10 mouse cellular contexts compared by ENCODE assay signal in genomic region chr11:96240211-96240610, GRCm38 (mm10). TPM values are rescaled to one million over a fixed set of nuclear protein-coding genes. Genes with fewer than 3 reads are reported as not detected.
DNase-seq lines count a peak whose midpoint lies in the region; ATAC-seq lines count a peak whose summit lies in the region.
"Had no signal": no experiment of that assay in that cellular context is flagged by ENCODE, and none has a peak within 500 bp of the region (broad histone marks: within the 10 kb centered on the region; RNA-seq: fewer than 3 reads in every experiment).

No protein-coding gene starts in this region.

- ATAC-seq in heart, embryonic 11.5 days (replicated peaks; ENCODE audit: insufficient number of reproducible peaks, low FRiP score, low TSS enrichment) = no peak

- peak; percentile 13 to 69 for DNase-seq in heart, adult 18-20 months
- peak; percentile 46 for DNase-seq in ovary, postnatal 36 days (ENCODE audit: low spot score)
- no peak for DNase-seq in ovary, adult 18-20 months (ENCODE audit: low spot score)
- DNase-seq in adrenal gland, postnatal 14 days = peak; percentile 73
- DNase-seq in gastrocnemius, postnatal 10 days = peak; percentile 47
- DNase-seq in lung, adult 18-20 months = peak; percentile 12 to 20
- peak; percentile 39 for DNase-seq in thymus, postnatal 0 days (ENCODE audit: low spot score)
- DNase-seq: liver, embryonic 13.5 days had no signal

- H3K9ac ChIP-seq in heart, embryonic 11.5 days (ENCODE audit: low read depth, low read length) = no peak overlapping the region
- H3K9ac ChIP-seq: liver, embryonic 13.5 days; stomach, embryonic 15.5 days had no signal

- H3K27ac ChIP-seq in heart, embryonic 11.5 days (ENCODE audit: low read depth, low read length) = no peak overlapping the region
- H3K27ac ChIP-seq: liver, embryonic 13.5 days; stomach, embryonic 15.5 days had no signal

- no peaks in the 10 kb centered on the region for H3K9me3 ChIP-seq in heart, embryonic 11.5 days (replicated peaks; ENCODE audit: control insufficient read depth, low read length)
- H3K9me3 ChIP-seq: liver, embryonic 13.5 days; stomach, embryonic 15.5 days had no signal

- H3K36me3 ChIP-seq in heart, embryonic 11.5 days (ENCODE audit: control insufficient read depth, insufficient read depth, low read length) = no peaks in the 10 kb centered on the region
- H3K36me3 ChIP-seq: liver, embryonic 13.5 days; stomach, embryonic 15.5 days had no signal

- peaks cover 33% of the 10 kb centered on the region for H3K27me3 ChIP-seq in heart, embryonic 11.5 days (ENCODE audit: control insufficient read depth, insufficient read depth, low read length)

- 1% methylated on average over 7 of the region's 7 CpGs for WGBS in heart, embryonic 11.5 days (ENCODE audit: insufficient replicate concordance)

- no peaks in the 10 kb centered on the region for H3K4me1 ChIP-seq in heart, embryonic 11.5 days (ENCODE audit: control insufficient read depth, insufficient read depth, low read length)
- H3K4me1 ChIP-seq: liver, embryonic 13.5 days; stomach, embryonic 15.5 days had no signal

- H3K4me3 ChIP-seq in heart, embryonic 11.5 days (ENCODE audit: low read depth, low read length) = no peak overlapping the region
- H3K4me3 ChIP-seq: liver, embryonic 13.5 days; stomach, embryonic 15.5 days had no signal

- H3K4me2 ChIP-seq in heart, embryonic 11.5 days = no peak overlapping the region
- H3K4me2 ChIP-seq: liver, embryonic 13.5 days; stomach, embryonic 15.5 days had no signal

RNA-seq across cellular contexts. Expression of gene Hoxb9, which starts 31.0 kb away (rescaled TPM):
- not detected for total RNA-seq in heart, adult 18-20 months (2021)
- 0.09 TPM in 1 of 2 replicates, not detected in the other for polyA plus RNA-seq in heart, embryonic 11.5 days (2014; fragmentation: Nextera tagmentation; extraction: Ambion mirVana)
- total RNA-seq in adrenal gland, postnatal 14 days (2021) = 99.3 and 156 TPM in 2 replicates
- under 1 TPM; 0.63 to 0.79 TPM for total RNA-seq in gastrocnemius, postnatal 10 days (2021)
- 0.09 TPM in 1 of 2 replicates, not detected in the other for polyA plus RNA-seq in thymus, postnatal 0 days (2015; fragmentation: Nextera tagmentation; extraction: Ambion mirVana)

RNA-seq across cellular contexts. Expression of gene Hoxb8, which starts 41.5 kb away (rescaled TPM):
- total RNA-seq in heart, adult 18-20 months (2021) = not detected
- 0.06 TPM in 1 of 2 replicates, not detected in the other for polyA plus RNA-seq in heart, embryonic 11.5 days (2014; fragmentation: Nextera tagmentation; extraction: Ambion mirVana)
- 56.7 and 59.4 TPM in 2 replicates for total RNA-seq in adrenal gland, postnatal 14 days (2021)
- 1 to 10 TPM in 1 of 2 experiments, under 1 TPM in 1; 0.92 to 1.9 TPM for total RNA-seq in gastrocnemius, postnatal 10 days (2021)
- not detected in 2 replicates for polyA plus RNA-seq in thymus, postnatal 0 days (2015; fragmentation: Nextera tagmentation; extraction: Ambion mirVana)
- polyA plus RNA-seq: liver, embryonic 13.5 days had no signal

RNA-seq across cellular contexts. Expression of gene Hoxb13, which starts 46.1 kb away (rescaled TPM):
- total RNA-seq in heart, adult 18-20 months (2021) = not detected
- not detected in 2 replicates for polyA plus RNA-seq in heart, embryonic 11.5 days (2014; fragmentation: Nextera tagmentation; extraction: Ambion mirVana)
- total RNA-seq in adrenal gland, postnatal 14 days (2021) = not detected in 2 replicates
- not detected for total RNA-seq in gastrocnemius, postnatal 10 days (2021)
- 0.43 and 0.54 TPM in 2 replicates for polyA plus RNA-seq in thymus, postnatal 0 days (2015; fragmentation: Nextera tagmentation; extraction: Ambion mirVana)
- polyA plus RNA-seq: liver, embryonic 13.5 days; stomach, embryonic 15.5 days had no signal

RNA-seq across cellular contexts. Expression of gene Hoxb7, which starts 46.2 kb away (rescaled TPM):
- total RNA-seq in heart, adult 18-20 months (2021) = not detected
- polyA plus RNA-seq in heart, embryonic 11.5 days (2014; fragmentation: Nextera tagmentation; extraction: Ambion mirVana) = 0.28 and 0.31 TPM in 2 replicates
- 34.3 and 37.8 TPM in 2 replicates for total RNA-seq in adrenal gland, postnatal 14 days (2021)
- 1 to 10 TPM; 1.6 to 1.9 TPM for total RNA-seq in gastrocnemius, postnatal 10 days (2021)
- polyA plus RNA-seq in thymus, postnatal 0 days (2015; fragmentation: Nextera tagmentation; extraction: Ambion mirVana) = 0.19 TPM in 1 of 2 replicates, not detected in the other

RNA-seq across cellular contexts. Expression of gene Hoxb6, which starts 52.1 kb away (rescaled TPM):
- not detected for total RNA-seq in heart, adult 18-20 months (2021)
- polyA plus RNA-seq in heart, embryonic 11.5 days (2014; fragmentation: Nextera tagmentation; extraction: Ambion mirVana) = 0.32 and 0.90 TPM in 2 replicates
- 35.7 and 39.8 TPM in 2 replicates for total RNA-seq in adrenal gland, postnatal 14 days (2021)
- 1 to 10 TPM in 1 of 2 experiments, under 1 TPM in 1; 0.56 to 2.0 TPM for total RNA-seq in gastrocnemius, postnatal 10 days (2021)
- 0.10 TPM in 1 of 2 replicates, not detected in the other for polyA plus RNA-seq in thymus, postnatal 0 days (2015; fragmentation: Nextera tagmentation; extraction: Ambion mirVana)

Comparison
In these comparisons a context has a peak if more than half of its experiments do, and no peak if none do; other contexts are left out.
1. RNA of gene Hoxb9, which starts 31.0 kb away (total RNA-seq): 99.3 to 156 TPM in adrenal gland, postnatal 14 days; 0.63 to 0.79 TPM in gastrocnemius, postnatal 10 days and not detected in heart, adult 18-20 months; every median in the first group is over 10 times any median in the second.
2. RNA of gene Hoxb8, which starts 41.5 kb away (total RNA-seq): 56.7 to 59.4 TPM in adrenal gland, postnatal 14 days; 0.92 to 1.9 TPM in gastrocnemius, postnatal 10 days and not detected in heart, adult 18-20 months; every median in the first group is over 10 times any median in the second.